Mouse (Mus musculus) 3T3-L1 (cell line): ENCODE data around the gene Hnrnpc.

Experiments
- DNase-seq: peaks from one replicate; pipeline ENCODE4 v3.0.0-alpha.2; 2015; ENCODE audit warnings: low read depth, low spot score

Gene Hnrnpc

DNA sequence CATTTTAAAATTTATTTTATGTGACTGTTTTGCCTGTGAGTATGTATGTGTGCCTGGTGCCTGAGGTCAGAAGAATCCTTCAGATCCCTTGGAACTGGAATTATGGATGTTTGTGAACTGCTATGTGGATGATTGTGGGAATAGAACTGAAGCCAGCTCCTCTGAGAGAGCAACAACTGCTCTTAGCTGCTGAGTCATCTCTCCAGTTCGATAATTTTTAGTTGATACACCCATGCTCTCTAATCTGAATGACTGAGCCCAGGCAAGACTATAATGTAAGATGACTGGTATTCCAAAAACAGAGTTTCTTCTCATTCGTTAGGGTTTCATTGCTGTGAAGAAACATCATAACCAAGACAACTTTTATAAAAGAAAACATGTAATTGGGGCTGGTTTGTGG is 79.7 kb downstream of the Hnrnpc start:
- no peak for DNase-seq
